Mouse (Mus musculus): Measurements from ENCODE around the gene Tex21. TPM values are rescaled to one million over a fixed set of nuclear protein-coding genes. Genes with fewer than 3 reads are reported as not detected.

Tex21 gene
- total RNA-seq, 2 experiments from 2014 or later = not detected

Other genes starting within 250 kb of the Tex21 start
- under 1 TPM in 1 of 2 experiments, not detected in 1; 0.20 TPM for gene Esr2, start 69.5 kb downstream of the Tex21 start, total RNA-seq (2021)
- 10 to 100 TPM; 30.9 to 47.3 TPM for gene Mthfd1, start 8.6 kb upstream of the Tex21 start, total RNA-seq (2021)
- gene Akap5, start 78.1 kb upstream of the Tex21 start, total RNA-seq (2021) = under 1 TPM; 0.33 to 0.54 TPM
- 1 to 10 TPM; 5.9 to 6.1 TPM for gene Zbtb25, start 122.9 kb upstream of the Tex21 start, total RNA-seq (2021)
- 1 to 10 TPM; 4.1 to 4.7 TPM for gene Zbtb1, start 123.5 kb upstream of the Tex21 start, total RNA-seq (2021)
- 10 to 100 TPM; 18.9 to 20.6 TPM for gene Hspa2, start 157.4 kb upstream of the Tex21 start, total RNA-seq (2021)
- gene Ppp1r36, start 170.8 kb upstream of the Tex21 start, total RNA-seq (2021) = under 1 TPM; 0.27 to 0.32 TPM

All from adrenal gland, adult 18-20 months (tissue).